Mouse (Mus musculus): Measurements from ENCODE around the gene Cblb.

Gene Cblb

GRCm38 (mm10) chr16:52071766-52072209, 40.8 kb downstream of the Cblb start:
- DNase-seq (ENCODE audit: low spot score): no peak

GRCm38 (mm10) chr16:52076652-52077051, 45.6 kb downstream of the Cblb start:
- no peak for DNase-seq (ENCODE audit: low spot score)

- DNase-seq (ENCODE audit: low spot score): no peak
These were observed 46.9 kb downstream of the Cblb start for GRCm38 (mm10) chr16:52077901-52078300.

GRCm38 (mm10) chr16:52078758-52079474, 47.9 kb downstream of the Cblb start:
- no peak for DNase-seq (ENCODE audit: low spot score)

- DNase-seq (ENCODE audit: low spot score): no peak
These were observed 48.4 kb downstream of the Cblb start for GRCm38 (mm10) chr16:52079475-52079823.

GRCm38 (mm10) chr16:52080619-52081395, 49.8 kb downstream of the Cblb start:
- DNase-seq (ENCODE audit: low spot score): no peak

GRCm38 (mm10) chr16:52081756-52082155, 50.7 kb downstream of the Cblb start:
- DNase-seq (ENCODE audit: low spot score): no peak

- no peak for DNase-seq (ENCODE audit: low spot score)
These were observed 55.9 kb downstream of the Cblb start for GRCm38 (mm10) chr16:52086793-52087450.

- DNase-seq (ENCODE audit: low spot score): no peak
These were observed 58.3 kb downstream of the Cblb start for GRCm38 (mm10) chr16:52089354-52089753.

GRCm38 (mm10) chr16:52090899-52091298, 59.9 kb downstream of the Cblb start:
- DNase-seq (ENCODE audit: low spot score): no peak

GRCm38 (mm10) chr16:52093325-52094253, 62.6 kb downstream of the Cblb start:
- no peak for DNase-seq (ENCODE audit: low spot score)

GRCm38 (mm10) chr16:52094735-52095459, 63.9 kb downstream of the Cblb start:
- no peak for DNase-seq (ENCODE audit: low spot score)

GRCm38 (mm10) chr16:52095643-52096042, 64.6 kb downstream of the Cblb start:
- DNase-seq (ENCODE audit: low spot score): no peak

- DNase-seq (ENCODE audit: low spot score): no peak
These were observed 69.4 kb downstream of the Cblb start for GRCm38 (mm10) chr16:52100466-52100865.

GRCm38 (mm10) chr16:52104608-52105007, 73.6 kb downstream of the Cblb start:
- no peak for DNase-seq (ENCODE audit: low spot score)

- DNase-seq (ENCODE audit: low spot score): no peak
These were observed 76.8 kb downstream of the Cblb start for GRCm38 (mm10) chr16:52107836-52108235.

- no peak for DNase-seq (ENCODE audit: low spot score)
These were observed 83.4 kb downstream of the Cblb start for GRCm38 (mm10) chr16:52114473-52114872.

GRCm38 (mm10) chr16:52119003-52119402, 88.0 kb downstream of the Cblb start:
- no peak for DNase-seq (ENCODE audit: low spot score)

- no peak for DNase-seq (ENCODE audit: low spot score)
These were observed 93.9 kb downstream of the Cblb start for GRCm38 (mm10) chr16:52124974-52125373.

GRCm38 (mm10) chr16:52125896-52126295, 94.9 kb downstream of the Cblb start:
- no peak for DNase-seq (ENCODE audit: low spot score)

- no peak for DNase-seq (ENCODE audit: low spot score)
These were observed 98.4 kb downstream of the Cblb start for GRCm38 (mm10) chr16:52129357-52129905.
